Mouse (Mus musculus) forebrain, embryonic 11.5 days (tissue): ENCODE results near the gene Fgb. TPM values are rescaled to one million over a fixed set of nuclear protein-coding genes. Genes with fewer than 3 reads are reported as not detected.

Source experiments
- ATAC-seq: fragments of 200-750 bp; cut with Nextera tagmentation; replicated peaks from 2 replicates; pipeline ENCODE4 v1.8.0; 2017; ENCODE audit warnings: moderate TSS enrichment; ENCODE audit not compliant: low FRiP score
- DNase-seq: peaks from one replicate; pipeline ENCODE4 v3.0.0-alpha.2; 2017; ENCODE audit warnings: low spot score
- H3K27ac ChIP-seq: fragments of 300-500 bp; sonication (generic); 2 replicates; pipeline ENCODE4 v1.5.1; 2014; ENCODE audit warnings: low read depth, low read length
- H3K27me3 ChIP-seq: fragments of 300-500 bp; sonication (generic); 2 replicates; pipeline ENCODE4 v1.6.1; 2014; ENCODE audit warnings: mild to moderate bottlenecking, low read length, mixed read lengths; ENCODE audit not compliant: control insufficient read depth, insufficient read depth
- H3K36me3 ChIP-seq: fragments of 300-500 bp; sonication (generic); 2 replicates; pipeline ENCODE4 v1.6.1; 2014; ENCODE audit warnings: mild to moderate bottlenecking, low read length, moderate library complexity, mixed read lengths; ENCODE audit not compliant: control insufficient read depth, insufficient read depth
- H3K4me1 ChIP-seq: fragments of 300-500 bp; sonication (generic); replicated peaks from 2 replicates; pipeline ENCODE4 v1.6.1; 2014; ENCODE audit warnings: low read length, mixed read lengths; ENCODE audit not compliant: control insufficient read depth, insufficient read depth
- H3K4me2 ChIP-seq: fragments of 300-500 bp; sonication (generic); 2 replicates; pipeline ENCODE4 v1.6.1; 2014; ENCODE audit warnings: low read depth, mild to moderate bottlenecking, low read length, moderate library complexity, mixed read lengths; ENCODE audit not compliant: severe bottlenecking
- H3K4me3 ChIP-seq: fragments of 300-500 bp; sonication (generic); 2 replicates; pipeline ENCODE4 v1.5.1; 2014; ENCODE audit warnings: low read depth, low read length
- H3K9ac ChIP-seq: fragments of 300-500 bp; sonication (generic); 2 replicates; pipeline ENCODE4 v1.6.1; 2014; ENCODE audit warnings: low read length
- H3K9me3 ChIP-seq: fragments of 300-500 bp; sonication (generic); 2 replicates; pipeline ENCODE4 v1.6.1; 2016; ENCODE audit warnings: low read length, mixed read lengths; ENCODE audit not compliant: control insufficient read depth
- WGBS: fragments of 180-500 bp; shearing (Covaris S2); extraction: QIAGEN DNeasy Blood & Tissue Kit; methylation state at CpG from one replicate; pipeline ENCODE4 v1.1.7; 2014; 5-methylcytosine and 5-hydroxymethylcytosine counted together
- polyA plus RNA-seq: library from polyadenylated mRNA; unstranded; fragments of >200 nt; fragmentation: Nextera tagmentation; extraction: Ambion mirVana; gene quantifications from 2 replicates; pipeline ENCODE4 v1.2.1, GENCODE M21; 2014

Fgb gene
- polyA plus RNA-seq, 1 experiment from 2014 or later = not detected

GRCm38 (mm10) chr3:83004801-83005200 lies 44.9 kb downstream of the Fgb start:
- Histone ChIP-seq H3K4me2 (no peak overlapping the region), H3K4me3 (no peak overlapping the region), H3K36me3 (no peaks in the 10 kb centered on the region), H3K4me1 (no peaks in the 10 kb centered on the region), H3K27ac (no peak overlapping the region), H3K9ac (no peak overlapping the region), H3K27me3 (no peaks in the 10 kb centered on the region), H3K9me3 (no peaks in the 10 kb centered on the region)
- ATAC-seq = no peak
- WGBS = 93% methylated on average over 7 of the region's 7 CpGs
- DNase-seq = no peak

DNA sequence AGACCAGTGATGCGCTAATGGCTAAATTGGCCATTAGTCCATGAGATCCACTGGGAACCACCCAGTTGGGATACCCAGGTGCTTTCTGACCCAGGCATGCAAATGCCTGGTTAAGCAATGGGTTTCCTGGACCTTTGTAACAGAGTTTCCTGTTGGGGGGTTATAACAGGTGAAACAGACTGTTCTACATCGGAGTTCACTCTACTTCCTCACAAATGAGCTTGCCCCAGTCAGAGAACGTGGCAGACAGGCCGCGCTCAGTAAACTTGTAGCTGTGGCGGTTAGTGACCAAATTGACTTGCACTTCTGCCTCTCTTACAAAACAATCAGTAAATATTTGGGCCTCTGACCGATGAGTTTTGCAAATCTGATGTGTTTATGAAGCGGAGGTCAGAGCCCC lies 46.6 kb downstream of the Fgb start:
- 95% methylated on average over 8 of the region's 8 CpGs for WGBS
- Histone ChIP-seq H3K9ac (no peak overlapping the region), H3K27ac (no peak overlapping the region), H3K9me3 (no peaks in the 10 kb centered on the region), H3K4me1 (0 out of 2 replicates have a peak, but pooled peaks cover 2% of the 10 kb centered on the region), H3K4me2 (no peak overlapping the region), H3K4me3 (no peak overlapping the region), H3K27me3 (no peaks in the 10 kb centered on the region), H3K36me3 (no peaks in the 10 kb centered on the region)
- no peak for ATAC-seq
- DNase-seq = no peak

- 0% methylated on average over 2 of the region's 2 CpGs for WGBS
- no peaks in the 10 kb centered on the region for H3K9me3 ChIP-seq
- DNase-seq = peak; percentile 59
- ATAC-seq = no peak
- 0 out of 2 replicates have a peak, but pooled peaks cover 2% of the 10 kb centered on the region for H3K4me1 ChIP-seq
- no peak overlapping the region for H3K9ac ChIP-seq
- H3K27me3 ChIP-seq = no peaks in the 10 kb centered on the region
- H3K27ac ChIP-seq = no peak overlapping the region
- H3K36me3 ChIP-seq = no peaks in the 10 kb centered on the region
- no peak overlapping the region for H3K4me2 ChIP-seq
- H3K4me3 ChIP-seq = no peak overlapping the region
These were observed 47.5 kb downstream of the Fgb start for GRCm38 (mm10) chr3:83002191-83002590.

DNA sequence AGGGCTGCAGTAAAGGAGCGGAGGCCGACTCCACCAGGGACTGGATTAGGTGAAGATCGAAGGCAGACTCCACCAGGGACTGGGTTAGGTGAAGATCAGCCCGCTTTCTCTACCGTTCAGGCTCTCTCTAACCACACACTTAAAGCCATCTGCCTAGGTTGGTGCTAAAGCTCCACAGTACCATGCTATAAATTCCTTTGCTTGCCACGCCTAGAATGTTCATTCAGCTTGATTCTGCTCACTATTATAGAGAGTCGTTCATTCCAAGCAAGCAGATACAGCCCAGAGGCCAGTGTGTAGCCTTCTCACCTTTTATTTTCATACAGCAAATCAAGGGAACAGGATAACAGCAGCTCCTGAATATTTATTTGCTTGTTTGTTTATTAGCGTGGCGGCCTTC lies 49.7 kb downstream of the Fgb start:
- H3K27ac ChIP-seq = no peak overlapping the region
- H3K27me3 ChIP-seq = no peaks in the 10 kb centered on the region; the same call in 1 of the 2 replicates
- no peak overlapping the region for H3K4me2 ChIP-seq
- 0 out of 2 replicates have a peak, but pooled peaks cover 2% of the 10 kb centered on the region for H3K4me1 ChIP-seq
- no peaks in the 10 kb centered on the region for H3K36me3 ChIP-seq
- no peaks in the 10 kb centered on the region for H3K9me3 ChIP-seq
- DNase-seq (no peak), ATAC-seq (no peak)
- H3K9ac ChIP-seq = no peak overlapping the region
- no peak overlapping the region for H3K4me3 ChIP-seq
- 87% methylated on average over 9 of the region's 9 CpGs for whole genome bisulfite sequencing

- ATAC-seq = peak; percentile 87
- H3K4me1 ChIP-seq = 0 out of 2 replicates have a peak, but pooled peaks cover 2% of the 10 kb centered on the region
- H3K9ac ChIP-seq = no peak overlapping the region
- H3K27ac ChIP-seq = no peak overlapping the region
- 34% methylated on average over 8 of the region's 8 CpGs for WGBS
- no peak for DNase-seq
- no peaks in the 10 kb centered on the region for H3K9me3 ChIP-seq
- no peaks in the 10 kb centered on the region; the same call in 1 of the 2 replicates for H3K27me3 ChIP-seq
- no peaks in the 10 kb centered on the region for H3K36me3 ChIP-seq
- H3K4me2 ChIP-seq = no peak overlapping the region
- H3K4me3 ChIP-seq = no peak overlapping the region
These were observed 50.7 kb downstream of the Fgb start for GRCm38 (mm10) chr3:82998772-82999463.

DNA sequence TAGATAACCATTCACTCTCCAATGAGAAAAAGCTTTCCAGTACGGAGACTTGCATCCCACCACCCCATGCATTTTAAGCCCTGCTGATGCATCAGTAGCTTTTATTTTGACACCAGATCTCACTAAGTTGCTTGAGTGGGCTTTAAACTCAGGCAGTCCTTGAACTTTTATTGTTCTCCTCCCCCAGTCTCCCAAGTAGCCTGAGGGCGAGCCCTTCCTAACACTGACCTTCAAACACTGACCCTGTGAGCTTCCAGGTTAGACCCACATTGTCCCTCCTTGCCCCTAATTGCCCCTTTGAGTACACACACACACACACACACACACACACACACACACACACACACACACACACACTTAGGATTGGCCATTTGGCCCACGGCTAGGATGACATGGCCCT lies 53.0 kb downstream of the Fgb start:
- Histone ChIP-seq H3K4me3 (no peak overlapping the region), H3K9ac (no peak overlapping the region), H3K4me1 (0 out of 2 replicates have a peak, but pooled peaks cover 2% of the 10 kb centered on the region), H3K4me2 (no peak overlapping the region), H3K9me3 (no peaks in the 10 kb centered on the region), H3K27me3 (no peaks in the 10 kb centered on the region; the same call in 1 of the 2 replicates), H3K27ac (no peak overlapping the region), H3K36me3 (no peaks in the 10 kb centered on the region)
- ATAC-seq (no peak), DNase-seq (no peak)
- WGBS = 67% methylated on average over 3 of the region's 3 CpGs

- Histone ChIP-seq H3K4me3 (peak overlapping the region; percentile 14; the same call in 1 of the 2 replicates), H3K36me3 (no peaks in the 10 kb centered on the region), H3K27me3 (no peaks in the 10 kb centered on the region; the same call in 1 of the 2 replicates), H3K9ac (no peak overlapping the region), H3K4me1 (0 out of 2 replicates have a peak, but pooled peaks cover 2% of the 10 kb centered on the region), H3K9me3 (no peaks in the 10 kb centered on the region), H3K4me2 (peak overlapping the region; percentile 48), H3K27ac (no peak overlapping the region)
- WGBS = 3% methylated on average over 24 of the region's 24 CpGs
- DNase-seq = peak; percentile 85
- ATAC-seq = peak; percentile 76
These were observed 54.3 kb downstream of the Fgb start for GRCm38 (mm10) chr3:82995368-82995767.

DNA sequence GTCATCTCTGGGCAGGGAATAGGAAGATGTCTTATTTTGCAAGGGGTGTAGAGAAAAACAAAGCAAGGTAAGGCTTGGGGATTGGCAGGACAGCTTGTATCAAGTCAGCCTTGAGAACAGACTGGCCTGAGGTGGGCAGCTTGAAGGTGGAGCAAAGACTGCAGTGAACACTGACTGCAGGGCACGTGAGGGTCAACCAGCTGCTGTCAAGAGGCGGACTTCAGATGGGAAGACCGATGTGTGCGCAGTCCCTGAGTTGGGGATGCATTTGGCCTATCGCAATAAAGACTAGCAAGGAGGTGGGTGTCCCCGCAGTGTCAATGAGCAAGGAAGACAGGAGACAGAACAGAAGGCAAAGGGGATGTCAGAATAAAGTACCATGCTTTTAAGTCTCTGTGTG lies 56.7 kb downstream of the Fgb start:
- 89% methylated on average over 6 of the region's 6 CpGs for WGBS
- Histone ChIP-seq H3K27ac (no peak overlapping the region), H3K9me3 (no peaks in the 10 kb centered on the region), H3K4me2 (no peak overlapping the region), H3K4me1 (no peaks in the 10 kb centered on the region), H3K4me3 (no peak overlapping the region), H3K36me3 (no peaks in the 10 kb centered on the region), H3K9ac (no peak overlapping the region), H3K27me3 (no peaks in the 10 kb centered on the region; the same call in 1 of the 2 replicates)
- no peak for ATAC-seq
- DNase-seq = no peak

DNA sequence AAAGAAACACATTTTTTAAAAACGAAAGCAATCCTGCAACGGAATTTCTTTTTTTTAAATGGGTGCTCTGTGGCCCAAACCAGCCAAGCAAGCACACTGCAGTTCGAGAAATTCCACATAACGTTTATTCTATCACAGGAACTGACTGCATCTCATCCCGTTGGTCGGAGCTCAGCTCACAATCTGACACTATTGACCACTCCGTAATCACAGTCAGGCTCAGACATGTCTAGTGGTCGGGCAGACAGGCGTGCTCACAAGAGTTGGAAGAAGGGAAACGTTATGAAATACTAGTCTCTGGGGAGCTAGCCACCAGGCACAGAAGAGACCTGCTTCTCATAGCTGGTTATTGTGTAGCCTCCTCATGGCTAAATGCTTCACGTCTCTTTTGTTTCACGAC lies 57.7 kb downstream of the Fgb start:
- H3K27ac ChIP-seq = no peak overlapping the region
- ATAC-seq (no peak), DNase-seq (no peak)
- H3K9ac ChIP-seq = no peak overlapping the region
- no peaks in the 10 kb centered on the region for H3K9me3 ChIP-seq
- H3K4me1 ChIP-seq = no peaks in the 10 kb centered on the region
- WGBS = 85% methylated on average over 12 of the region's 12 CpGs
- no peaks in the 10 kb centered on the region; the same call in 1 of the 2 replicates for H3K27me3 ChIP-seq
- H3K4me3 ChIP-seq = no peak overlapping the region
- H3K4me2 ChIP-seq = no peak overlapping the region
- no peaks in the 10 kb centered on the region for H3K36me3 ChIP-seq
